In genomic region chr11:75206347-75206746, GRCm38 (mm10) we compare ENCODE assay signal across 18 mouse cellular contexts.
"Had no signal": no experiment of that assay in that cellular context is flagged by ENCODE, and none has a peak within 500 bp of the region (broad histone marks: within the 10 kb centered on the region; RNA-seq: fewer than 3 reads in every experiment).

No protein-coding gene starts in this region.

- H3K27me3 ChIP-seq: limb, embryonic 13.5 days; lung, embryonic 15.5 days; stomach, embryonic 15.5 days had no signal

- H3K4me3 ChIP-seq: layer of hippocampus, adult 2 months; limb, embryonic 10.5 days; limb, embryonic 13.5 days; liver, embryonic 12.5 days; liver, embryonic 15.5 days; lung, embryonic 15.5 days; stomach, embryonic 15.5 days had no signal

- H3K9ac ChIP-seq: limb, embryonic 13.5 days; liver, embryonic 12.5 days; liver, embryonic 15.5 days; lung, embryonic 15.5 days; stomach, embryonic 15.5 days had no signal

- H3K36me3 ChIP-seq: limb, embryonic 10.5 days; limb, embryonic 13.5 days; liver, embryonic 12.5 days; liver, embryonic 15.5 days; lung, embryonic 15.5 days; stomach, embryonic 15.5 days had no signal

- DNase-seq: kidney, adult 18-20 months; kidney, adult 9 months; kidney, postnatal 14 days; layer of hippocampus, postnatal 36 days; liver; lung, adult 18-20 months; lung, postnatal 10 days; lung, postnatal 4 days; midbrain, embryonic 14.5 days; thymus, postnatal 25 days had no signal

- H3K4me2 ChIP-seq: limb, embryonic 13.5 days; liver, embryonic 12.5 days; liver, embryonic 15.5 days; lung, embryonic 15.5 days; midbrain, embryonic 11.5 days; stomach, embryonic 15.5 days had no signal

- H3K27ac ChIP-seq: limb, embryonic 13.5 days; liver, embryonic 12.5 days; liver, embryonic 15.5 days; lung, embryonic 15.5 days; stomach, embryonic 15.5 days had no signal

- H3K9me3 ChIP-seq: limb, embryonic 10.5 days; limb, embryonic 13.5 days; liver, embryonic 12.5 days; liver, embryonic 15.5 days; lung, embryonic 15.5 days; stomach, embryonic 15.5 days had no signal

- ATAC-seq: liver, embryonic 12.5 days had no signal
